Mouse (Mus musculus) testis, postnatal 14 days (tissue): ENCODE data around the gene Tmem80.
A peak's percentile ranks its signal among the peaks of the same experiment; 100 is the strongest.

Source experiments
- DNase-seq: peaks from one replicate; pipeline ENCODE4 v3.0.0; 2021; ENCODE audit warnings: low spot score

Gene Tmem80

DNA sequence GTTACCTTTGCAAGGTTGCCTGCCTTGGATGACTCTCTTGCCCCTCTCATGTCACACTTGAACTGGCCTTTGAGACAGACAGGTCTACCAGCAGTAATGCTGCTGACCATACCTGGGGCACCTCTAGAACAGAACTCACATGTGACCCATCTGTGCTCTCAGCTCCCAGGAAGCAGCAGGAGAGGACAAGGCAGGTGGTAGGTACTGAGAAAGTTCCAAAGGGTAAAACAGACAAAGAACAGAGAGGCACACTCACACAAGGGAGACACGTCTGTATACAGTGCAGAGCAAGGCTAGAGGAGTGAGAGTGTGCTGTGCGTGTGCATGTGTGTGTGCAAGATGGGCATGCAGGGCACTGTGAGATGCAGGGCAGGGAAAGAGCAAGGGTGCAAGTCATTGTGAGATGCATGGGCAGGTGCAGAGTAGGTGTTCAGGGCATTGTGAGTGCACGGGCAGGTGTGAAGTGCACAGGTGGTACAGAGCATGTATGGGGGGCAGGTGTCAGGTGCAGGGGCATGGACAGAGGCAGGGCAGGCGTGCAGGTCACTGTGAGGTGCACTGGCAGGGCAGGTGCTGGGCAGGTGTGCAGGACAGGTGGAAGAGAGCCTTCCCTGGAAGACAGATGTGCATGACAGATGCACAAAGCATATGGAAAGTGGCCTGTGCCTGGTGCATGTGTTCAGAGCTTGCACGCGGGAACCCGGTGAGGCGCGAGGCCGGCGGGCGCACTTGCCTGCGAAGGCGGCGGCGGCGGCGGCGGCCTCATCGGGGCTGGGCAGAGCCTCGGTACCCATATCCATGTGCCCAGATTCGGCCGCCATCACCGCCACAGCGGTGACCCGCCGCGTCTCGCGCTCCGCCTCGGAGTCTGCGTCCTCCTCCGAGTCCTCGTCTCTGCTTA is 743 bp upstream of the Tmem80 start:
- peak; percentile 59 for DNase-seq

DNA sequence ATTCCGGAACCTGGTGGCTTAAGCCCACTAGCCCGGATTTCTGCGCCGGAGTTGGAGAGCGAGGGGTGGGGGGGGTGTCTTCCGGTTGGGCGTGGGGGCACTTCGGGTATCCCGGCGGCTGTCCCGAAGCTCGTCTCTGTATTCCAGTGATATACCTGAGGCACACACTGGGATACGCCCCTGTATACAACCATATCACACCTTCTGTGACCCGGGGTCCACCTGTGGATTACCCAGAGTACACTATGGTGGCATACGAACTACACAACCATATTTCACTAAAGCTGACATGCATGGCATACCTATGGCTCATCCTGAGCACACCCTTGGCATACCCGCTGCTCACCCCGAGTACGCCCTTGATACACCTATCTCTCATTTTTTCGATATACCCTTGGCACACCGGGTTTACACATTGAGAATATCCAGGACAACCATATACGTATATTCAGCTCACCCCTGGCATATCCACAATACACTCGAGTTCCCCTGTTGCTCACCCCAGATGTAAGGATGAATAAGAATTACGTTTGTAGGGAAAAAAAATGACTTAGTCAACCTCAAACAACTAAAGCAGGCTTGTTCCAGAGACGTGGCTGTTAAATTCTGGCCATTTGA is 943 bp downstream of the Tmem80 start:
- no peak for DNase-seq

- no peak for DNase-seq
These were observed 3.2 kb downstream of the Tmem80 start for GRCm38 (mm10) chr7:141330706-141331105.

- no peak for DNase-seq
These were observed 4.5 kb downstream of the Tmem80 start for GRCm38 (mm10) chr7:141331990-141332389.

- DNase-seq = no peak
These were observed 7.6 kb downstream of the Tmem80 start for GRCm38 (mm10) chr7:141335044-141335579.

DNA sequence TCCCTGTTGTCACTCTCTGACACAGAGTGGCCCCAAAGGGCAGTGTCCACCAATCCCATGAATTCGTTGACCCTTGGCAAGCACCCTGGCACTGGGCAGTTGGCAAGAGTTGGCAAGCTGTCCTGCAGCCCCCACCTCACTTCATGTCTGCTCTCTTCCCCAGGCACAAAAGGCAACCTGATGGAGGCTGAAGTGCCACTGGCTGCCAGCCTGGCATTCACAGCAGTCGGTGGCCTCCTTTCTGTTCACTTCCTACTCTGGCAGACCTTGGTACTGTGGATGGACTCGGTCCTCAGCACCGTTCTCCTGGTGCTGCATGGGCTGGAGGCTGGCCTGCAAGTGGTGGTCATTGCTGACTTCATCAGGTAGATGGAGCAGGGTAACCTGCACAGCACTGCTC is 8.1 kb downstream of the Tmem80 start:
- no peak for DNase-seq

GRCm38 (mm10) chr7:141336296-141336695 is 8.8 kb downstream of the Tmem80 start:
- DNase-seq = no peak

GRCm38 (mm10) chr7:141337716-141338416 is 10.3 kb downstream of the Tmem80 start:
- no peak for DNase-seq

GRCm38 (mm10) chr7:141338576-141339131 is 11.1 kb downstream of the Tmem80 start, which contains the start of gene Eps8l2:
TSS of gene Eps8l2 (plus strand) at chr7:141338880.
- DNase-seq = peak; percentile 47

DNA sequence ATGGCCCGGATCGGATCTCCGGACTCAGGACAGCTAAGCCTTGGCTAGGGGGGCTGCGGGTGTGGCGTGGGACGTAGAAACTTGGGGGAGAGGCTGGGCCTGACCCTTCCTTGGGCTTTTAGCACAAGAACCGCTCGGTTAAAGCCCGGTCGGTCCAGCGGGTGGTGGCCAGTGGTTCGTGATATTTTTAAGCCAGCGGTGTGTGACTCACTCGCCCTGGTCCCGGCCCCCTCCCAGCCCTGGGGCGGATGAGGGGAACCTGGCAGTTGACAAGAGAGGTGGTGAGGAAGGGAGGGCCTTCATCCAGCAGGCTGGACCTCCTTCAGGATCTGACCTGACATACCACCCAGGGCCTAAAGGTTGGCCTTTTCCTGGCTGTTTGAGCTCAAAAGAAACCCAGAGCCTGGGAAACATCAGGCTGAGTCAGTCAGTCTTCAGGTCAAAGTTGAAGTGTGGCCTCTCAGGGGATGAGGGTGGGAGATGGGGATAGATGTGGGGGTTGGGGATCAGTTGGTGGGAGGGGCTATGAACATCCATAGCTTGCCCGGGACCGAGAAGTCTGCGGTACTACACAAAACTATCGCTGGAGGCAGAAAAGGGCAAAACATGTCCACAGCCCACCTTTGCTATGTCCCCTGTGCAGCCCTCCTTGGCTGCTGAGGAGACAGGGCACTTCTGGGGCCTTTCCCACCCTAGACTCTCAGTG is 11.8 kb downstream of the Tmem80 start:
- DNase-seq = no peak

GRCm38 (mm10) chr7:141340023-141340422 is 12.5 kb downstream of the Tmem80 start:
- no peak for DNase-seq

GRCm38 (mm10) chr7:141340476-141340875 is 12.9 kb downstream of the Tmem80 start:
- DNase-seq = no peak

DNA sequence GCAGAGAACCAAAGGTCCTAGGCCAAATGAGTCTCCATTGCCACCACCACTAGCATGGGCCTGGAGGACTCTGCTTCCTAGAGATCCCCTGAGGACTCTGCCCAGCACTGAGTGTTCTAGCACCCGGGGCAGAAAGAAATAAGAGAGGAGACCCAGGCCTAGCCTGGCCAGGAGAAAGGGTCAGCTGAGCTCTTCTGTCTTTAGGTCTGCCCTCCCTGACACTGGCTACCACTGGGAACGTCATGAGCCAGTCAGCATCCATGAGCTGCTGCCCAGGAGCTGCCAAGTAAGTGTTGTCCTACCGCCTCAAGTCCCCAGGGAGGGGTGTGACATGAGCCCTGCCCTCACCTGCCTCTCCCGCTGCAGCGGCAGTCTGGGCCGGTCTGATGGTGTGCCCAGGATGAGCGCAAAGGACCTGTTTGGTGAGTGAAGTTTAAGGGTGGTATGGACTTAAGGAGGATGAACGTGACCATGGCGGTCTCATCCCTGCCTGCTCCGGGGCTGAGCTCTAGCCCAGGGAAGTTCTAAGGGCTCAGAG is 14.2 kb downstream of the Tmem80 start:
- DNase-seq = no peak

DNA sequence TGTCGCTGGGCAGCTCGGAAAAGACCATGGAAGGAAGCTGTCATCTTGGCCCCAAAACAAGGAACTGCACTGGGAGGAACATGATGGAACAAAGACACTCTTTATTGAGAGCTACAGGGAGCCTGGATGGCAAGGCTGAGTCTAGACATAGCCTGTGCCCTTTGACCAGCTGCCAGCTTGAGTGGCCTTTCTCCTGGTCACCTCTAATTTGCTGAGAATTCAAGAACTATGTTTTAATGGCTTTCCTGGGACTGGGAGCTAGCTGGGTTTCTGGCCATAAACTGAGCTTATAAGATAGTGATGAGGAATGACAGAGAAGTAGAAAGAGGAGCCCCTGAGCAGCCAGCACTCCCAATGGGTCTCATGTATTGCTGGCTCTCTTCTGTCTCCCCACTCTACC is 15.7 kb downstream of the Tmem80 start:
- DNase-seq = no peak

GRCm38 (mm10) chr7:141343696-141344095 is 16.2 kb downstream of the Tmem80 start:
- no peak for DNase-seq

GRCm38 (mm10) chr7:141344787-141345186 is 17.2 kb downstream of the Tmem80 start:
- no peak for DNase-seq

DNA sequence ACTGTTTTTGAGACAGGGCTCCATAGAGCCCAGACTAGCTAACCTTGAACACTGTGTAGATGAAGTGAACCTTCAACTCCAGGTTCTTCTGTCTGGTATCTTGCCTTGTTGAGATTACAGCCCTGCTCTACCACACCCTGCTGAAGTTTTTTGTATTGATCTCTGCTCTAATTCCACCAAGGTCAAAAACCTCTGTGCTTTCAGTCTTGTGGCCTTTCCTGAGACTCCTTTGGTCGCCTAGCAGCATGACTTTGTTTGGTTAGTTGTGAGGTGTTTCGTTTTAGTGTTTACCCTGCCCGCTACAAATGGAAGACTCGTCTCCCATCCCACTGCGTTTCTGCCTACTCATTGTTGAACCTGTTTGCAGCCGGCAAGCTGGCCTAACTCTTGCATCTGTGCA is 23.5 kb downstream of the Tmem80 start:
- DNase-seq = no peak

GRCm38 (mm10) chr7:141355051-141355450 is 27.5 kb downstream of the Tmem80 start:
- DNase-seq = no peak

- no peak for DNase-seq
These were observed 28.2 kb downstream of the Tmem80 start for GRCm38 (mm10) chr7:141355626-141356326.

GRCm38 (mm10) chr7:141356971-141357370 is 29.4 kb downstream of the Tmem80 start:
- no peak for DNase-seq

DNA sequence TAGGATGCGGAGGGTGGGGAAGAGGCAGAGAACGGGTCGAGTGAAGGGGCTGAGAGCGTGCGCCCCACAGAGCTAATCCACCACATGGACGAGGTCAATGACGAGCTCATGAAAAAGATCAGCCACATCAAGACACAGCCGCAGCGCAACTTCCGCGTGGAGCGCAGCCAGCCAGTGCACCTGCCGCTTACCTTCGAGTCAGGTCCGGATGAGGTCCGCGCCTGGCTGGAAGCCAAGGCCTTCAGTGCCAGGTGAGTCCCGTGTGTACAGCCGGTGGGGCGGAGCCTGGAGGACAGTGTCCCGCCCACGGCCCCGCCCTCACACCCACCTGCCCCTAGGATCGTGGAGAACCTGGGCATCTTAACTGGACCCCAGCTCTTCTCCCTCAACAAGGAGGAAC is 34.0 kb downstream of the Tmem80 start:
- peak; percentile 69 for DNase-seq
